ENCODE assay signal across 13 mouse cellular contexts in the genomic region with DNA sequence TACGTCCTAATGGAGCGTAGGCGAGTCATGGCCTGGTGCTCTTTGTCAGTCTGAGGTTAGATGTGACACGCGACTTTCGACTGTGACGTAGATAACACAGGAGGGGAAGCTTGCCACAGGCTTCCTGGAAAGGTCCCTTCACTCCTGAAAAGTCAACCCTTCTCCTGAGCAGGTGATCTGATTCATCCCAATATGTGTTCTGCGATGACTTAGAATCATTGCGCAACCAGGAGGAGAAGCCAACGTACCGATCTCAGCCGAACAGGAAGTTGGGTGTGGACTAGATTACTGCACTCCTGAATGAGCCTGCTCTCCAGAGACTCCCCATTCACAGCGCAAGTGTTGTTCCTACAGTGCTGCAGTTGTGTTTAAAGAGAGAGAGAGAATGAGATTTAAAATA. TPM values are rescaled to one million over a fixed set of nuclear protein-coding genes. Genes with fewer than 3 reads are reported as not detected.
DNase-seq lines count a peak whose midpoint lies in the region; ATAC-seq and TF ChIP-seq lines count a peak whose summit lies in the region.
"Had no signal": no experiment of that assay in that cellular context is flagged by ENCODE, and none has a peak within 500 bp of the region (broad histone marks: within the 10 kb centered on the region; RNA-seq: fewer than 3 reads in every experiment).

No protein-coding gene starts in this region.

- H3K9ac ChIP-seq in lung, postnatal 0 days (replicated peaks; ENCODE audit: low read depth), result no peak overlapping the region
- peak overlapping the region; percentile 33; the same call in 1 of the 2 replicates for H3K9ac ChIP-seq in ES-E14 (ENCODE audit: insufficient read depth, low read depth, low read length, poor library complexity, severe bottlenecking)
- H3K9ac ChIP-seq: liver, embryonic 13.5 days; neural tube, embryonic 15.5 days; stomach, embryonic 15.5 days had no signal

- peak; percentile 20 for DNase-seq in lung, postnatal 0 days (ENCODE audit: low spot score)
- DNase-seq in lung, postnatal 4 days, result no peak
- DNase-seq in ES-E14 (ENCODE audit: low read depth, low spot score), result no peak
- peak; percentile 34 for DNase-seq in naive thymus-derived CD4-positive, alpha-beta T cell, adult 2 months (ENCODE audit: low read depth)
- DNase-seq in gastrocnemius, postnatal 25 days, result no peak
- no peak for DNase-seq in left cerebral cortex, postnatal 4 days
- DNase-seq in layer of hippocampus, adult 8-10 months (ENCODE audit: low spot score in 2 of 2), result no peak
- DNase-seq: adrenal gland, postnatal 36 days had no signal

- no peaks in the 10 kb centered on the region for H3K27me3 ChIP-seq in lung, postnatal 0 days (replicated peaks; ENCODE audit: insufficient read depth, low read length)
- H3K27me3 ChIP-seq: liver, embryonic 13.5 days; neural tube, embryonic 15.5 days; stomach, embryonic 15.5 days had no signal

- intact Hi-C loops in left cerebral cortex, postnatal 4 days (cut with DNase I), result no loop called here

- no peak for TF ChIP-seq EP300 in lung, postnatal 0 days (IDR thresholded peaks at IDR 0.05)

- ATAC-seq in lung, postnatal 0 days, result no peak
- ATAC-seq in hematopoietic stem cell, adult 5-6 weeks (replicated peaks in 1 of 2; ENCODE audit: insufficient read depth in 1 of 2, low FRiP score in 2 of 2, low TSS enrichment in 1 of 2, low read depth in 1 of 2, poor library complexity in 2 of 2, severe bottlenecking in 2 of 2), result peak; percentile 29 to 57; a peak in 1 of 4 replicates
- ATAC-seq: midbrain, embryonic 16.5 days had no signal

- in situ Hi-C loops in ES-E14 (cut with MboI; ENCODE audit: low sequenced_read_pairs in 2 of 2, unreplicated experiment in 2 of 2), result no loop called here

- no peak overlapping the region for H3K4me2 ChIP-seq in lung, postnatal 0 days (replicated peaks; ENCODE audit: low read depth, low read length)
- H3K4me2 ChIP-seq: liver, embryonic 13.5 days; neural tube, embryonic 15.5 days; stomach, embryonic 15.5 days had no signal

- 75% methylated on average over 13 of the region's 13 CpGs for WGBS in lung, postnatal 0 days

- H3K9me3 ChIP-seq in lung, postnatal 0 days (ENCODE audit: low read length), result no peaks in the 10 kb centered on the region
- H3K9me3 ChIP-seq in ES-E14 (ENCODE audit: control insufficient read depth, insufficient read depth, low read depth, low read length), result no peaks in the 10 kb centered on the region
- H3K9me3 ChIP-seq: liver, embryonic 13.5 days; neural tube, embryonic 15.5 days; stomach, embryonic 15.5 days had no signal

- no peak overlapping the region for H3K4me3 ChIP-seq in lung, postnatal 0 days (ENCODE audit: low read depth, low read length)
- H3K4me3 ChIP-seq in ES-E14 (ENCODE audit: insufficient read depth in 1 of 2, low read depth in 1 of 2, low read length in 2 of 2, poor library complexity in 1 of 2, severe bottlenecking in 1 of 2), result peak overlapping the region in 1 of 2 experiments; percentile 56; a peak in 2 of 4 replicates
- H3K4me3 ChIP-seq: liver, embryonic 13.5 days; neural tube, embryonic 15.5 days; stomach, embryonic 15.5 days had no signal

- no peaks in the 10 kb centered on the region for H3K36me3 ChIP-seq in lung, postnatal 0 days (ENCODE audit: insufficient read depth, low read length)
- no peaks in the 10 kb centered on the region for H3K36me3 ChIP-seq in ES-E14 (ENCODE audit: control insufficient read depth, insufficient read depth, low read length, poor library complexity, severe bottlenecking)
- H3K36me3 ChIP-seq: liver, embryonic 13.5 days; neural tube, embryonic 15.5 days; stomach, embryonic 15.5 days had no signal

- no peak for TF ChIP-seq CTCF in lung, postnatal 0 days (IDR thresholded peaks at IDR 0.05)

- no peaks in the 10 kb centered on the region for H3K4me1 ChIP-seq in lung, postnatal 0 days (ENCODE audit: insufficient read depth, low read depth, low read length)
- peaks cover 14 to 29% of the 10 kb centered on the region in 2 experiments for H3K4me1 ChIP-seq in ES-E14 (ENCODE audit: control insufficient read depth in 2 of 2, insufficient read depth in 2 of 2, low read length in 2 of 2, poor library complexity in 1 of 2)
- H3K4me1 ChIP-seq: liver, embryonic 13.5 days had no signal

- H3K27ac ChIP-seq in lung, postnatal 0 days (ENCODE audit: low read length), result no peak overlapping the region
- H3K27ac ChIP-seq in ES-E14 (ENCODE audit: insufficient read depth, low read depth, low read length, poor library complexity, severe bottlenecking), result peak overlapping the region; percentile 23; the same call in 1 of the 2 replicates
- H3K27ac ChIP-seq: liver, embryonic 13.5 days; neural tube, embryonic 15.5 days; stomach, embryonic 15.5 days had no signal

TF ChIP-seq in ES-E14, 5 proteins besides CTCF, POLR2A, EP300 and RAD21:
- no peak for TF ChIP-seq ZNF384 (IDR thresholded peaks at IDR 0.05; ENCODE audit: low read depth, low read length)
- no peak for TF ChIP-seq HCFC1 (IDR thresholded peaks at IDR 0.05; ENCODE audit: borderline replicate concordance, insufficient read depth, low read length)
- TF ChIP-seq ZC3H11A (IDR thresholded peaks at IDR 0.05; ENCODE audit: borderline replicate concordance, low read depth, low read length), result no peak
- TF ChIP-seq MAFK (IDR thresholded peaks at IDR 0.05; ENCODE audit: insufficient read depth, low read depth, low read length), result no peak
- no peak for TF ChIP-seq CHD2 (IDR thresholded peaks at IDR 0.05; ENCODE audit: low read depth, low read length)

RNA-seq across cellular contexts. Expression of gene St8sia1, which starts 25.2 kb away (rescaled TPM):
- 0.11 and 0.23 TPM in 2 replicates for polyA plus RNA-seq in lung, postnatal 0 days (2015; fragmentation: Nextera tagmentation; extraction: Ambion mirVana)
- 8.2 and 10.1 TPM in 2 replicates for total RNA-seq in ES-E14 (2012; rRNA removed)
- 0.65 and 1.8 TPM in 2 replicates for total RNA-seq in hematopoietic stem cell, adult 5-6 weeks (2017)
- total RNA-seq in gastrocnemius, postnatal 25 days (2021), result under 1 TPM; 0.05 to 0.19 TPM
- total RNA-seq in left cerebral cortex, postnatal 4 days (2021), result 10 to 100 TPM; 31.4 to 33.5 TPM
- 10 to 100 TPM; 37.2 to 46.1 (median 37.9) TPM for total RNA-seq in layer of hippocampus, adult 8-10 months (2022)

Comparison
In these comparisons a context has a peak if more than half of its experiments do, and no peak if none do; other contexts are left out.
1. DNase-seq: peak in lung, postnatal 0 days (single experiment) and naive thymus-derived CD4-positive, alpha-beta T cell, adult 2 months (single experiment); none in lung, postnatal 4 days (0 of 2), ES-E14 (single experiment), gastrocnemius, postnatal 25 days (single experiment), left cerebral cortex, postnatal 4 days (single experiment) and layer of hippocampus, adult 8-10 months (0 of 2).